Mouse (Mus musculus) effector memory CD4-positive, alpha-beta T cell, adult 7 months (primary cell): ENCODE results near the gene Timeless. TPM values are rescaled to one million over a fixed set of nuclear protein-coding genes. Genes with fewer than 3 reads are reported as not detected.

Experiments
- polyA plus RNA-seq: library from polyadenylated mRNA; unstranded; fragments of 100-300 nt; shearing (Covaris generic); gene quantifications from one replicate; pipeline ENCODE4 v1.2.1, GENCODE M21; 2017

Timeless gene
- 11.1 TPM for polyA plus RNA-seq

DNA sequence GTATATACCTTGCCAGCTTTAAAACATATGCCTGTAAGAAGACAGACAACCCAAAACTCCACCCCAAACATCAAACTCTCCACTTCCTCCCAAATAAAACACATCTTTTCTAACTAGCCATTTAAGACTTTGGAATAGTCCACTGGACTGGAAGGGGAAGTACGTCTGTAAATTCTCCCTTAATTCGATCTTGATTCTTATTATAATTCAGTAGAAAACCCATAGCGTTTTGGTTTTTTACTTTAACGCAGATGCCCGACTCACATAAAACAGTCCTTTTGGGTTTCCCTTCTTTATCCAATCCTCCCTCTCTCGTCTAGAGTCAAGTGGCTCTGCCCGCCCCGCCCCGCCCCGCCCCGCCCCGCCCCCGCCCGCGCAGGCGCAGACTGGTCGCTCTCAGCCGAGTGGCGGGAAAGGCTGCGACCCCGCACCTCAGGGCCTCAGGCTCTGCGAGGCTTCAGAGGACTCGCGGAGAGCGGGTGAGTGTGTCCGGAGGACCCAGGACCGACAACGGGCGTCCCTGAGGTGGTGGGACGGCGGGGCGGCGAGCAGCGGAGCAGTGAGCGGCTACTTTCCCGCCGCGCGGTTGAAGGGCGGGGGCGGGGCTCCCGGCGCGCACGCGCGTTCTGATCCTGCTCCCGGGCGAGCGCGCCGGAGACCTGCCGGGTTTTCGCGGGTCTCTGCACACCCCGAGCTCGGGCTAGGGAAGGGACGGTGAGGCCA, at the start of gene Timeless:
Gene Timeless, plus strand, starts transcription at position 369 of the 723 bp plus-strand sequence.

DNA sequence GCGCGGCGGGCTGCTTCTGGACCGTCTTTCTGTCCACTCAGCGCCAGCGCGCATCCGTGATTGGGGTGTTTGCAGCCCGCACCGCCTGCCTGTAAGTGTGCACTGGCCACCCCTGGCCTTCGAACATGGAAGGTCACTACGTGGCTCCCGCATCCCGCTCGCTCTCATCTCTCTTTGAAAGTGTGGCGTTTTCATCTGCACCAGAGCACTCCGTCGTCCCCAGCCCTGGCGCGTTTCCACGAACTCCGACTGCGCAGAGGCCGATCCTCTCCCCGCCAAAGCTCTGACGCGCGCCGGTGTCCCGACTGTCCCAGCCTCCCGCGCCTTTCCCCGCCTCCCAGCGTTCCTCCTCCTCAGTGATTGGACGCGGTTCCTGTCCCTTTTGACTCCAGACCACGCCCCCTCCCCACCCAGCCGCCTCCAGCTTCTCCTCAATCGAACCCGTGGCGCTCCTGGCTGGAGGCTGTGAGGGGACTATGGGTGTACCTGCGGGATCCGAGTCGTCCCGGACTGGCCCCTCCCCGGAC, 37.8 kb upstream of the Timeless start, which contains the start of gene Gls2:
Gene Gls2, plus strand, starts transcription at position 434 of the 527 bp plus-strand sequence.

GRCm38 (mm10) chr10:128211390-128212108, 20.3 kb upstream of the Timeless start, which contains the start of gene Spryd4:
Spryd4 (minus strand) TSS chr10:128211807.

GRCm38 (mm10) chr10:128225538-128225937, 6.3 kb upstream of the Timeless start, which contains the start of gene Mip:
Mip (plus strand) TSS chr10:128225838.

GRCm38 (mm10) chr10:128253677-128254255, 21.9 kb downstream of the Timeless start, which contains the start of gene Apon:
Apon (plus strand) TSS chr10:128254096.

GRCm38 (mm10) chr10:128268371-128268770, 36.5 kb downstream of the Timeless start, which contains the start of gene Apof:
Apof (plus strand) TSS chr10:128268671.

GRCm38 (mm10) chr10:128270287-128270841, 38.5 kb downstream of the Timeless start, which contains the start of gene Stat2:
Stat2 (plus strand) TSS chr10:128270559.

GRCm38 (mm10) chr10:128298702-128299171, 66.9 kb downstream of the Timeless start, which contains the start of gene Il23a:
Il23a (minus strand) TSS chr10:128298752.

Other genes with a start within 250 kb of the Timeless start
- gene Hsd17b6, start 224.5 kb upstream of the Timeless start, polyA plus RNA-seq = not detected
- 16.9 TPM for gene Prim1, start 216.9 kb upstream of the Timeless start, polyA plus RNA-seq
- 411 TPM for gene Naca, start 196.5 kb upstream of the Timeless start, polyA plus RNA-seq
- gene Ptges3, start 173.1 kb upstream of the Timeless start, polyA plus RNA-seq = 185 TPM
- gene Atp5b, start 148.8 kb upstream of the Timeless start, polyA plus RNA-seq = 1,063 TPM
- gene Baz2a, start 140.5 kb upstream of the Timeless start, polyA plus RNA-seq = 47.7 TPM
- gene Rbms2, start 51.8 kb upstream of the Timeless start, polyA plus RNA-seq = 32.2 TPM
- 2.5 TPM for gene Gls2, start 37.6 kb upstream of the Timeless start, polyA plus RNA-seq
- gene Spryd4, start 20.3 kb upstream of the Timeless start, polyA plus RNA-seq = 14.4 TPM
- not detected for gene Mip, start 6.2 kb upstream of the Timeless start, polyA plus RNA-seq
- not detected for gene Apon, start 22.0 kb downstream of the Timeless start, polyA plus RNA-seq
- 0.30 TPM for gene Apof, start 36.6 kb downstream of the Timeless start, polyA plus RNA-seq
- gene Stat2, start 38.5 kb downstream of the Timeless start, polyA plus RNA-seq = 32.4 TPM
- gene Il23a, start 66.7 kb downstream of the Timeless start, polyA plus RNA-seq = 0.51 TPM
- gene Pan2, start 71.3 kb downstream of the Timeless start, polyA plus RNA-seq = 35.2 TPM
- 24.1 TPM for gene Cnpy2, start 90.4 kb downstream of the Timeless start, polyA plus RNA-seq
- gene Cs, start 105.7 kb downstream of the Timeless start, polyA plus RNA-seq = 107 TPM
- gene Coq10a, start 136.9 kb downstream of the Timeless start, polyA plus RNA-seq = 32.0 TPM
- gene Ankrd52, start 145.1 kb downstream of the Timeless start, polyA plus RNA-seq = 3.4 TPM
- 0.74 TPM for gene Slc39a5, start 169.2 kb downstream of the Timeless start, polyA plus RNA-seq
- gene Nabp2, start 179.4 kb downstream of the Timeless start, polyA plus RNA-seq = 55.5 TPM
- gene Rnf41, start 179.6 kb downstream of the Timeless start, polyA plus RNA-seq = 21.2 TPM
- gene Smarcc2, start 227.2 kb downstream of the Timeless start, polyA plus RNA-seq = 79.3 TPM